Mouse (Mus musculus) myocyte (in vitro differentiated cells): ENCODE measurements around the gene Ergic1.

ENCODE experiments used
- CEBPB ChIP-seq: IDR thresholded peaks from 2 replicates; pipeline ENCODE4 v1.6.1; 2011; ENCODE audit warnings: mild to moderate bottlenecking, moderate library complexity; ENCODE audit not compliant: poor library complexity, insufficient read depth, severe bottlenecking
- MAX ChIP-seq: IDR thresholded peaks from one replicate; pipeline ENCODE4 v1.6.1; 2011; ENCODE audit warnings: low read depth, mild to moderate bottlenecking, control low read depth
- POLR2A ChIP-seq: IDR thresholded peaks from one replicate; pipeline ENCODE4 v1.6.1; 2011; ENCODE audit warnings: low read depth, mild to moderate bottlenecking, control low read depth, moderate library complexity; ENCODE audit not compliant: insufficient read length
- POLR2AphosphoS2 ChIP-seq: IDR thresholded peaks from one replicate; pipeline ENCODE4 v1.6.1; 2011; ENCODE audit warnings: low read depth, control low read depth; ENCODE audit not compliant: insufficient read length
- SRF ChIP-seq: IDR thresholded peaks from one replicate; pipeline ENCODE4 v1.6.1; 2011; ENCODE audit warnings: low read depth; ENCODE audit not compliant: control insufficient read depth, insufficient read length
- USF1 ChIP-seq: IDR thresholded peaks from one replicate; pipeline ENCODE4 v1.6.1; 2011; ENCODE audit warnings: low read depth, mild to moderate bottlenecking, control low read depth, moderate library complexity

DNA sequence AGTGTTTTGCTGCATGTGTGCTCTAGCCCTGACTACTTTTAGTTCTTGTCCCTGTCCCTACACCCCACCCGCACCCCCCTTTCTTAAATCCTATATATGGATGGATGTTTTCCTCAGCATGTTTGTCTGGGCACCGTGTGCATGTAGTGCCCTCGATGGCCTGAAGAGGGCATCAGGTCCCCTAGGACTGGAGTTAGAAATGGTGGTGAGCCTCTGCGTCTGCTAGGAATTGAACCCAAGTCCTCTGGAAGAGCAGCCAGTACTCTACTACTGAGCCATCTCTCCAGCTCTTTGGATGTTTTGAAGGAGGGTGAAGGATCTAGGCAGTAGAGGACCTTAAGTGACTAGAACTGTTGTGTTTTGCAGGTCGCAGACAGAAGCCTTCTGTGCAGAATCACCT, 137.6 kb downstream of the Ergic1 start:
- no peak for TF ChIP-seq POLR2A
- no peak for TF ChIP-seq CEBPB
- no peak for TF ChIP-seq MAX
- TF ChIP-seq USF1, result no peak
- TF ChIP-seq SRF, result no peak
- no peak for TF ChIP-seq POLR2AphosphoS2
